In genomic region chrX:161961756-161962155, GRCm38 (mm10) we compare ENCODE assay signal across 12 mouse cellular contexts.
A peak's percentile ranks its signal among the peaks of the same experiment; 100 is the strongest.
DNase-seq lines count a peak whose midpoint lies in the region; ATAC-seq and TF ChIP-seq lines count a peak whose summit lies in the region.
"Had no signal": no experiment of that assay in that cellular context is flagged by ENCODE, and none has a peak within 500 bp of the region (broad histone marks: within the 10 kb centered on the region; RNA-seq: fewer than 3 reads in every experiment).

No protein-coding gene starts in this region.

- peak; percentile 17 to 18 for DNase-seq in cerebellum, adult 18-20 months
- DNase-seq in cerebellum, postnatal 4 days (ENCODE audit: low spot score in 2 of 2): no peak
- peak; percentile 29 for DNase-seq in hindbrain, postnatal 0 days (ENCODE audit: low spot score)
- DNase-seq in hindbrain, embryonic 11.5 days (ENCODE audit: low spot score): no peak
- DNase-seq in stomach, postnatal 0 days (ENCODE audit: low spot score): no peak
- DNase-seq in frontal cortex, postnatal 36 days (ENCODE audit: low spot score in 2 of 2): no peak
- DNase-seq: embryo, embryonic 11 days; thymus, adult 2 months had no signal

- 50% methylated on average over 6 of the region's 6 CpGs for WGBS in hindbrain, postnatal 0 days
- 67% methylated on average over 6 of the region's 6 CpGs for WGBS in hindbrain, embryonic 11.5 days
- WGBS in stomach, embryonic 16.5 days: 50% methylated on average over 6 of the region's 6 CpGs
- 50% methylated on average over 6 of the region's 6 CpGs for WGBS in stomach, postnatal 0 days

- no peaks in the 10 kb centered on the region for H3K4me1 ChIP-seq in hindbrain, postnatal 0 days (ENCODE audit: insufficient read depth, low read length)
- H3K4me1 ChIP-seq in hindbrain, embryonic 11.5 days (replicated peaks; ENCODE audit: control insufficient read depth, insufficient read depth, low read length): no peaks in the 10 kb centered on the region
- no peaks in the 10 kb centered on the region; the same call in 1 of the 2 replicates for H3K4me1 ChIP-seq in stomach, embryonic 16.5 days (ENCODE audit: control insufficient read depth, insufficient read depth, low read length)
- no peaks in the 10 kb centered on the region for H3K4me1 ChIP-seq in stomach, postnatal 0 days (replicated peaks; ENCODE audit: control insufficient read depth, insufficient read depth)
- H3K4me1 ChIP-seq: liver, embryonic 12.5 days; megakaryocyte, embryonic 14.5 days had no signal

- H3K9me3 ChIP-seq in hindbrain, postnatal 0 days (ENCODE audit: low read length): no peaks in the 10 kb centered on the region
- H3K9me3 ChIP-seq in hindbrain, embryonic 11.5 days (ENCODE audit: control insufficient read depth, low read length): no peaks in the 10 kb centered on the region
- no peaks in the 10 kb centered on the region for H3K9me3 ChIP-seq in stomach, embryonic 16.5 days (replicated peaks; ENCODE audit: control insufficient read depth, low read length)
- no peaks in the 10 kb centered on the region for H3K9me3 ChIP-seq in stomach, postnatal 0 days (ENCODE audit: control insufficient read depth, low read length)
- H3K9me3 ChIP-seq: liver, embryonic 12.5 days; megakaryocyte, embryonic 14.5 days had no signal

- ATAC-seq in hindbrain, postnatal 0 days: no peak
- ATAC-seq in hindbrain, embryonic 11.5 days (ENCODE audit: low FRiP score): no peak
- 0 out of 2 replicates have a peak, but pooled peaks have one; percentile 44 for ATAC-seq in stomach, embryonic 16.5 days (ENCODE audit: insufficient read depth, low FRiP score)
- no peak for ATAC-seq in stomach, postnatal 0 days (ENCODE audit: low FRiP score, low TSS enrichment)
- no peak for ATAC-seq in granulocyte monocyte progenitor cell, adult 5-6 weeks (replicated peaks; ENCODE audit: poor library complexity, severe bottlenecking)
- ATAC-seq: liver, embryonic 12.5 days had no signal

- TF ChIP-seq EP300 in stomach, postnatal 0 days (optimal IDR thresholded peaks at IDR 0.05): no peak

- no peaks in the 10 kb centered on the region for H3K36me3 ChIP-seq in hindbrain, postnatal 0 days (ENCODE audit: insufficient read depth, low read length)
- no peaks in the 10 kb centered on the region for H3K36me3 ChIP-seq in hindbrain, embryonic 11.5 days (ENCODE audit: control insufficient read depth, insufficient read depth, low read length)
- no peaks in the 10 kb centered on the region for H3K36me3 ChIP-seq in stomach, embryonic 16.5 days (ENCODE audit: control insufficient read depth, insufficient read depth, low read length)
- H3K36me3 ChIP-seq in stomach, postnatal 0 days (ENCODE audit: control insufficient read depth, insufficient read depth, low read length): no peaks in the 10 kb centered on the region
- H3K36me3 ChIP-seq: liver, embryonic 12.5 days had no signal

- no peak overlapping the region for H3K4me3 ChIP-seq in hindbrain, postnatal 0 days (ENCODE audit: low read length)
- no peak overlapping the region for H3K4me3 ChIP-seq in hindbrain, embryonic 11.5 days (ENCODE audit: low read depth, low read length)
- no peak overlapping the region for H3K4me3 ChIP-seq in stomach, embryonic 16.5 days (replicated peaks; ENCODE audit: low read length)
- no peak overlapping the region for H3K4me3 ChIP-seq in stomach, postnatal 0 days (ENCODE audit: low read depth, low read length)
- H3K4me3 ChIP-seq: liver, embryonic 12.5 days; megakaryocyte, embryonic 14.5 days had no signal

- TF ChIP-seq CTCF in hindbrain, postnatal 0 days (IDR thresholded peaks at IDR 0.05; ENCODE audit: low read depth): no peak
- no peak for TF ChIP-seq CTCF in stomach, postnatal 0 days (IDR thresholded peaks at IDR 0.05; ENCODE audit: low read depth)

- H3K27me3 ChIP-seq in hindbrain, postnatal 0 days (ENCODE audit: insufficient read depth, low read length): no peaks in the 10 kb centered on the region
- no peaks in the 10 kb centered on the region for H3K27me3 ChIP-seq in hindbrain, embryonic 11.5 days (ENCODE audit: control insufficient read depth, insufficient read depth, low read length)
- no peaks in the 10 kb centered on the region; the same call in 1 of the 2 replicates for H3K27me3 ChIP-seq in stomach, embryonic 16.5 days (ENCODE audit: control insufficient read depth, insufficient read depth, low read length)
- no peaks in the 10 kb centered on the region for H3K27me3 ChIP-seq in stomach, postnatal 0 days (ENCODE audit: control insufficient read depth, insufficient read depth, low read length)

- no peak overlapping the region for H3K27ac ChIP-seq in hindbrain, postnatal 0 days
- no peak overlapping the region for H3K27ac ChIP-seq in hindbrain, embryonic 11.5 days (ENCODE audit: low read depth, low read length)
- H3K27ac ChIP-seq in stomach, embryonic 16.5 days (ENCODE audit: low read length): peak overlapping the region; percentile 5; the same call in 1 of the 2 replicates
- no peak overlapping the region for H3K27ac ChIP-seq in stomach, postnatal 0 days (replicated peaks)
- H3K27ac ChIP-seq: liver, embryonic 12.5 days had no signal

- H3K9ac ChIP-seq in hindbrain, postnatal 0 days (replicated peaks; ENCODE audit: low read length): no peak overlapping the region
- H3K9ac ChIP-seq in hindbrain, embryonic 11.5 days (ENCODE audit: low read depth, low read length): no peak overlapping the region
- H3K9ac ChIP-seq in stomach, embryonic 16.5 days (ENCODE audit: low read length): no peak overlapping the region
- H3K9ac ChIP-seq in stomach, postnatal 0 days (ENCODE audit: low read length): no peak overlapping the region
- H3K9ac ChIP-seq: liver, embryonic 12.5 days had no signal

- H3K4me2 ChIP-seq in hindbrain, postnatal 0 days (ENCODE audit: low read depth, low read length): no peak overlapping the region
- H3K4me2 ChIP-seq in hindbrain, embryonic 11.5 days (replicated peaks; ENCODE audit: low read depth, low read length): no peak overlapping the region
- H3K4me2 ChIP-seq in stomach, embryonic 16.5 days (ENCODE audit: low read depth, low read length): no peak overlapping the region
- no peak overlapping the region for H3K4me2 ChIP-seq in stomach, postnatal 0 days (replicated peaks; ENCODE audit: low read depth)
- H3K4me2 ChIP-seq: liver, embryonic 12.5 days had no signal

Comparison
In these comparisons a context has a peak if more than half of its experiments do, and no peak if none do; other contexts are left out.
1. DNase-seq: peak in cerebellum, adult 18-20 months (2 of 2) and hindbrain, postnatal 0 days (single experiment); none in cerebellum, postnatal 4 days (0 of 2), hindbrain, embryonic 11.5 days (single experiment), stomach, postnatal 0 days (single experiment) and frontal cortex, postnatal 36 days (0 of 2).